Mouse (Mus musculus) lung, adult 2 months (tissue): ENCODE data around the gene Dnah12. TPM values are rescaled to one million over a fixed set of nuclear protein-coding genes. Genes with fewer than 3 reads are reported as not detected.

ENCODE experiments used
- DNase-seq: peaks from one replicate; pipeline ENCODE4 v3.0.0; 2022
- H3K4me1 ChIP-seq: fragments of 200-500 bp; 2 replicates; pipeline ENCODE4 v1.6.1; 2011; ENCODE audit warnings: low read length; ENCODE audit not compliant: control insufficient read depth, insufficient read depth
- H3K4me3 ChIP-seq: fragments of 200-500 bp; replicated peaks from 2 replicates; pipeline ENCODE3; 2011; ENCODE audit warnings: low read depth, mild to moderate bottlenecking, control low read depth, low read length; ENCODE audit errors: extremely low read depth
- CTCF ChIP-seq: fragments of 200-500 bp; IDR thresholded peaks from 2 replicates; pipeline ENCODE4 v1.5.1; 2011; ENCODE audit warnings: mild to moderate bottlenecking, low read length, control low read depth; ENCODE audit not compliant: insufficient read depth
- POLR2A ChIP-seq: fragments of 200-500 bp; IDR thresholded peaks from 2 replicates; pipeline ENCODE4 v1.6.1; 2011; ENCODE audit warnings: low read depth, mild to moderate bottlenecking, control low read depth, low read length, borderline replicate concordance; ENCODE audit errors: extremely low read depth
- WGBS: fragments of 180-500 bp; shearing (Covaris S2); methylation state at CpG from one replicate; pipeline ENCODE4 v1.1.7; 2018; 5-methylcytosine and 5-hydroxymethylcytosine counted together
- polyA plus RNA-seq: library from polyadenylated mRNA; depleted of rRNA; stranded (reverse); fragments of >200 nt; gene quantifications from 2 replicates; pipeline ENCODE4 v1.2.3, GENCODE M21; 2012

Dnah12 gene
- polyA plus RNA-seq, 1 experiment, result 1.6 TPM

- no peak for DNase-seq
- no peaks in the 10 kb centered on the region for H3K4me1 ChIP-seq
- 55% methylated on average over 3 of the region's 3 CpGs for WGBS
- H3K4me3 ChIP-seq, result no peak overlapping the region
- TF ChIP-seq CTCF, result no peak
- TF ChIP-seq POLR2A, result no peak
Observed at GRCm38 (mm10) chr14:26799286-26799685, 106.2 kb downstream of the Dnah12 start.

GRCm38 (mm10) chr14:26805500-26805899, 112.4 kb downstream of the Dnah12 start:
- 53% methylated on average over 7 of the region's 7 CpGs for WGBS
- no peak overlapping the region for H3K4me3 ChIP-seq
- no peak for DNase-seq
- TF ChIP-seq POLR2A (no peak), CTCF (no peak)
- 0 out of 2 replicates have a peak, but pooled peaks cover 2% of the 10 kb centered on the region for H3K4me1 ChIP-seq

GRCm38 (mm10) chr14:26812734-26813133, 119.7 kb downstream of the Dnah12 start:
- H3K4me1 ChIP-seq, result no peaks in the 10 kb centered on the region
- 72% methylated on average over 11 of the region's 11 CpGs for WGBS
- no peak overlapping the region for H3K4me3 ChIP-seq
- TF ChIP-seq CTCF (no peak), POLR2A (no peak)
- DNase-seq, result no peak

- TF ChIP-seq POLR2A (no peak), CTCF (no peak)
Observed at GRCm38 (mm10) chr14:26813871-26814270, 120.8 kb downstream of the Dnah12 start.

GRCm38 (mm10) chr14:26814908-26815307, 121.8 kb downstream of the Dnah12 start:
- Histone ChIP-seq H3K4me1 (no peaks in the 10 kb centered on the region), H3K4me3 (no peak overlapping the region)
- TF ChIP-seq CTCF, result no peak
- TF ChIP-seq POLR2A, result no peak
- 50% methylated on average over 3 of the region's 3 CpGs for WGBS
- no peak for DNase-seq

More at GRCm38 (mm10) chr14:26813871-26814270, 120.8 kb downstream of the Dnah12 start:
- 86% methylated on average over 2 of the region's 2 CpGs for WGBS
- no peak for DNase-seq
- H3K4me3 ChIP-seq, result no peak overlapping the region
- H3K4me1 ChIP-seq, result no peaks in the 10 kb centered on the region

GRCm38 (mm10) chr14:26816785-26817184, 123.7 kb downstream of the Dnah12 start:
- WGBS, result 56% methylated on average over 4 of the region's 4 CpGs

GRCm38 (mm10) chr14:26826020-26826419, 132.9 kb downstream of the Dnah12 start:
- TF ChIP-seq POLR2A, result no peak
- no peak for TF ChIP-seq CTCF

More at GRCm38 (mm10) chr14:26816785-26817184, 123.7 kb downstream of the Dnah12 start:
- TF ChIP-seq POLR2A, result no peak
- TF ChIP-seq CTCF, result no peak
- DNase-seq, result no peak
- Histone ChIP-seq H3K4me3 (no peak overlapping the region), H3K4me1 (no peaks in the 10 kb centered on the region)

GRCm38 (mm10) chr14:26853053-26853452, 160.0 kb downstream of the Dnah12 start:
- WGBS, result 75% methylated on average over 8 of the region's 8 CpGs
- TF ChIP-seq POLR2A (no peak), CTCF (no peak)
- H3K4me1 ChIP-seq, result no peaks in the 10 kb centered on the region
- no peak overlapping the region for H3K4me3 ChIP-seq
- no peak for DNase-seq

More at GRCm38 (mm10) chr14:26826020-26826419, 132.9 kb downstream of the Dnah12 start:
- DNase-seq, result no peak
- WGBS, result 37% methylated on average over 2 of the region's 2 CpGs
- no peaks in the 10 kb centered on the region for H3K4me1 ChIP-seq
- no peak overlapping the region for H3K4me3 ChIP-seq

- H3K4me3 ChIP-seq, result no peak overlapping the region
- H3K4me1 ChIP-seq, result no peaks in the 10 kb centered on the region
- DNase-seq, result no peak
- WGBS, result 48% methylated on average over 2 of the region's 2 CpGs
- no peak for TF ChIP-seq POLR2A
Observed at GRCm38 (mm10) chr14:26854066-26854465, 161.0 kb downstream of the Dnah12 start.

GRCm38 (mm10) chr14:26858364-26858763, 165.3 kb downstream of the Dnah12 start:
- Histone ChIP-seq H3K4me1 (no peaks in the 10 kb centered on the region), H3K4me3 (no peak overlapping the region)
- no peak for TF ChIP-seq POLR2A
- no peak for TF ChIP-seq CTCF
- DNase-seq, result no peak
- 28% methylated on average over 2 of the region's 2 CpGs for WGBS
